In genomic region chr5:116592801-116593430, GRCm38 (mm10) we compare ENCODE assay signal across 8 mouse cellular contexts. TPM values are rescaled to one million over a fixed set of nuclear protein-coding genes. Genes with fewer than 3 reads are reported as not detected.
A peak's percentile ranks its signal among the peaks of the same experiment; 100 is the strongest.
DNase-seq lines count a peak whose midpoint lies in the region; ATAC-seq lines count a peak whose summit lies in the region.

No protein-coding gene starts in this region.

- H3K4me1 ChIP-seq in hindbrain, embryonic 11.5 days (replicated peaks; ENCODE audit: control insufficient read depth, insufficient read depth, low read length), result no peaks in the 10 kb centered on the region
- peaks cover 61% of the 10 kb centered on the region for H3K4me1 ChIP-seq in midbrain, embryonic 10.5 days

- WGBS in hindbrain, embryonic 11.5 days, result under 1% methylated on average over 12 of the region's 12 CpGs
- 1% methylated on average over 12 of the region's 12 CpGs for WGBS in midbrain, embryonic 10.5 days

- H3K9me3 ChIP-seq in hindbrain, embryonic 11.5 days (ENCODE audit: control insufficient read depth, low read length), result no peaks in the 10 kb centered on the region
- H3K9me3 ChIP-seq in midbrain, embryonic 10.5 days (replicated peaks), result no peaks in the 10 kb centered on the region

- no peaks in the 10 kb centered on the region for H3K36me3 ChIP-seq in hindbrain, embryonic 11.5 days (ENCODE audit: control insufficient read depth, insufficient read depth, low read length)
- H3K36me3 ChIP-seq in midbrain, embryonic 10.5 days, result peaks cover under 1% of the 10 kb centered on the region; the same call in 1 of the 2 replicates

- H3K27ac ChIP-seq in hindbrain, embryonic 11.5 days (ENCODE audit: low read depth, low read length), result peak overlapping the region; percentile 92
- peak overlapping the region; percentile 95 for H3K27ac ChIP-seq in midbrain, embryonic 10.5 days (replicated peaks)

- H3K27me3 ChIP-seq in hindbrain, embryonic 11.5 days (ENCODE audit: control insufficient read depth, insufficient read depth, low read length), result no peaks in the 10 kb centered on the region
- H3K27me3 ChIP-seq in midbrain, embryonic 10.5 days (ENCODE audit: low read depth, poor library complexity, severe bottlenecking), result peaks cover 39% of the 10 kb centered on the region

- H3K4me3 ChIP-seq in hindbrain, embryonic 11.5 days (ENCODE audit: low read depth, low read length), result peak overlapping the region; percentile 59
- peak overlapping the region; percentile 65 for H3K4me3 ChIP-seq in midbrain, embryonic 10.5 days

- H3K9ac ChIP-seq in hindbrain, embryonic 11.5 days (ENCODE audit: low read depth, low read length), result peak overlapping the region; percentile 21; the same call in 1 of the 2 replicates

- H3K4me2 ChIP-seq in hindbrain, embryonic 11.5 days (replicated peaks; ENCODE audit: low read depth, low read length), result peak overlapping the region; percentile 57

- ATAC-seq in hindbrain, embryonic 11.5 days (ENCODE audit: low FRiP score), result peak; percentile 58
- ATAC-seq in inflammation-experienced regulatory T-cells, adult 6 months, result no peak

- DNase-seq in layer of hippocampus, postnatal 25 days (ENCODE audit: extremely low spot score in 1 of 2, low spot score in 1 of 2), result peak; percentile 42 to 53
- DNase-seq in layer of hippocampus, adult 9-11 months, result no peak
- peak; percentile 91 for DNase-seq in brain, adult 2 months (ENCODE audit: low read depth, low spot score)
- DNase-seq in embryo, embryonic 9.5 days (ENCODE audit: extremely low spot score), result peak; percentile 62
- peak; percentile 86 for DNase-seq in hindbrain, embryonic 11.5 days (ENCODE audit: low spot score)
- peak; percentile 77 for DNase-seq in midbrain, embryonic 10.5 days (ENCODE audit: low spot score)
- DNase-seq in thymus, postnatal 36 days, result no peak

RNA-seq across cellular contexts. Expression of gene Srrm4, which starts 1.3 kb away (rescaled TPM):
- 10 to 100 TPM; 23.0 to 30.1 TPM for total RNA-seq in layer of hippocampus, postnatal 25 days (2021)
- polyA plus RNA-seq in hindbrain, embryonic 11.5 days (2014; fragmentation: Nextera tagmentation; extraction: Ambion mirVana), result 24.8 and 32.0 TPM in 2 replicates
- polyA plus RNA-seq in midbrain, embryonic 10.5 days (2016; fragmentation: Nextera tagmentation; extraction: Ambion mirVana), result 10.0 and 14.6 TPM in 2 replicates
- not detected for polyA plus RNA-seq in inflammation-experienced regulatory T-cells, adult 6 months (2017; shearing (Covaris generic))

Comparison
In these comparisons a context has a peak if more than half of its experiments do, and no peak if none do; other contexts are left out.
1. DNase-seq: peak in layer of hippocampus, postnatal 25 days (2 of 2), brain, adult 2 months (single experiment), embryo, embryonic 9.5 days (single experiment), hindbrain, embryonic 11.5 days (single experiment) and midbrain, embryonic 10.5 days (single experiment); none in layer of hippocampus, adult 9-11 months (single experiment) and thymus, postnatal 36 days (0 of 2).